Mouse (Mus musculus): ENCODE measurements around the gene Gnmt.

The Gnmt gene

DNA sequence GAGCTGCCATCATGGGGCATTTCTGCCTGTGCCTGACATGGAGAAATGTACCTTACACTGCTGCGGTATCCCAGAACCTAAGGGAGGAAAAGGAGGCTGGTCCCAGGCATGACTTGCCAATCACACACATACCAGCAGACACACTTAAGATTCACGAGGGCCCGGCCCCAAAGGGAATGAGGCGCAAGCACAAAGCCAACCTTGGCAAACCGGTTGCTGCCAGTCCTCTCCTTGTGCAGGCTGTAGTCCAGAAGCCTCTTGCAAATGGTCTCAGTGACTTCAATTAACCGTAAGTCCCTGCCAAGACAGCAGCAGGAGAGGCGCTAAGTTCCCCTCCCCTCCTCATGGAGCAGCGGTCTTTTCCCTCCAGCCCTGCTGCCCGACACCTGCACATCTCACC lies 14.0 kb upstream of the Gnmt start:
- no peak for DNase-seq (ENCODE audit: low spot score in 2 of 2)

DNA sequence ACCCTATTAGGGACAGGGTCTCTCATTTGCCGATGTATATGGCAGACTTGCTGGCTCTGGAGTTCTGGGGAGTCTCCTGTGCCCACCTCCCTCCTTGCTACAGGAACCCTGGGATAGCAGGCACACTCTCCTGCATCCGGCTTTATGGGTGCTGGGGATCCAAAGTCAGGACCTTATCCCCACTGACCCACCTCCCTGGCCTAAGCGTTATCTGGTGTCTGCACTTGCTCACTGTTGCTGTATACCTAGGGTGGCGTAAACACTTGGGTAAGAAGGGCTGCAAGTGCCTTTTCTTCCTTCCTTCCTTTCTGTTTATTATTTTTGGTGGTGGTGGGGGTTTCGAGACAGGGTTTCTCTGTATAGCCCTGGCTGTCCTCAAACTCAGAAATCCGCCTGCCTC lies 12.3 kb upstream of the Gnmt start:
- DNase-seq (ENCODE audit: low spot score in 2 of 2), result no peak

DNA sequence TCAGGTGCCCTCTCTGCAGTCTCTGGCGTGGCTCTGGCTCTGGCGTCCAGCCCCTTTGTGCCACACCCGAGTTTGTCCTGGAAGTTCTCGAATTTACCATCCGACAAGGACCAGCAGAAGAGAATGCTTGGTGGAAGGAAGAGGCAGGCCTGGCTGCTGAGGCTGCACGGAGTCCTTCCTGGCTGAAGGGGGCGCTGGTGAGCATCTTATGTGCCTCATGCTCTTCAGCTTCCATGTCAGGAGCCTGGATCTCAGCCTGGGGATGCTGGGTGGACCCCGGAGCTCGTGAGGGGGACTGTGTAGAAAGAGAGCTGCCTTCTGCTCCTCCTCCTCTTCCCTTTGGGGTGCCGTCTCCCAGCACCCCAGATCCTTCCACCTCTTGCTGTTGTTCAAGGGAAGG lies 7.2 kb upstream of the Gnmt start:
- no peak for DNase-seq (ENCODE audit: low spot score in 2 of 2)

DNA sequence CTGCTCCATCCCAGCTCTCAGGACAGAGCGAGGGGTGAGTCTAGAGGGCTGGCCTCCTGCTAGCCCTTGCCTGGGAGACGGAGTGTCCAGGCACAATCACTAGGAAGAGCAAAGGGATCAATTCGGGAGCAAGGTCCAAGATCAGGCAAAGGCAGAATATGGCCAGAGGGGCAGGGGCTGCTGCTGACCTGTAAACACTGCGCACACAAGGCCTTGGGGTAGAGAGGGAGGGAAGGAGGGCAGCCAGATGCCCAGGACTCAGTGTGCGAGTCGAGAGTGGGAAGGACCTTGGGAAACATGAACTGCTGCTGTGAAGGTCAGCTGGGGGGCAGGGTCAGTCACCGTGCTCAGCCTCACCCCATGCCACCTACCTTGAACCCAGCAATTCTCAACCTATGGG lies 6.3 kb upstream of the Gnmt start:
- DNase-seq (ENCODE audit: low spot score in 2 of 2), result no peak

DNA sequence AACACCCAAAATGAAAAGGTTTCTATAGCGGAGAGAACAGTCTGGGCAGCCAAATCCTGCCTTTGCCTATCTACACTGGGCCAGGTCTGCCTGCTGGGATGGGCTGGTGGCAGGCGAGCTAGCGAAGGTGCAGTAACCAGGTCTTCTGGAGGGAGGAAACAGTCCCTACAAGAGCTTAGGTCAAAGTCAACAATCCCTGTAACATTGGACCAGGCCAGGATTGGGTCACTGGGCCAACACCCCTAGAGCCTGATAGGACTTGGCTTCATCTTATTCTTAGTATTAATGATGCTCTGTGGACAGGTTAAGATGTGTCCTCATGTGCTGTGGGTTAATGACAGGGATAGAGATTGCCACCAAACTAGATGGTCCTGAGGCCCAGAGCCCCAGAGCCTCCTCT lies 5.1 kb upstream of the Gnmt start:
- no peak for DNase-seq (ENCODE audit: low spot score in 2 of 2)

DNA sequence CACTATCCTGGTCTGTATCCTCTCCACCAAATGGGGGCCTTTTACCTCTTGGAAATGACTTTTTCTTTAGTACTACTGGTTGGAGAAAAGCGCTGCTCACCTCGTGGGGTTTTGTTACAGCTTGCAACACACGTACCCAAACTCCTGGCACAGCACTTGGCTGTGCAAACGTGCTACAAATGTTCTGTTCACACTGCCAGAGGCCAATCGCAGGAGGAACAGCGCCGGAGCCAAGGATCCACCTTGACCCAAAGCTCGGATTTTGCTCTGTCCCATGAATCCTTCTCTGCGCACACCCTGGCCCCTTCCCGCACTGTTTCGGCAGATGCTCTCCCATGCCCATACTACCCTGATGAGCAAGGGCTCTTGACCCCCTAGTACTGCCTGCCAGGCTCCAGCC lies 472 bp downstream of the Gnmt start:
- no peak for DNase-seq (ENCODE audit: low spot score in 2 of 2)

DNA sequence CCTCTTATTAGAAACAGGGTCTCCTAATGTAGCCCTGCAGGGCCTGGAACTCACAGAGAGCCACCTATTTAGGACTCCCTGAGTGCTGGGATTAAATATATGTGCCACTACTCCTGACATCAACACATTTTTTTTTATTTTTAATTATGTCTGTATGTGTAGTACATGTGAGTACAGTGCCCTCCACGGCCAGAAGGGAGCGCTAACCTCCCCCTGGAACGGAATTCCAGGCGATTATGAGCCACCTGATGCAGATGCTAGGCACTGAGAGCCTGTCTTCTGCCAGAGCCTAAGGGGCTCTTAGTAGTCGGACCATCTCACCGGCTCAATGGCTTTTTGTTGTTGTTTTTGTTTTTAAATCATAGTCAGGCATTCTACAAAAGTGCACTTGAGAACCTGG lies 947 bp downstream of the Gnmt start:
- no peak for DNase-seq (ENCODE audit: low spot score in 2 of 2)

DNA sequence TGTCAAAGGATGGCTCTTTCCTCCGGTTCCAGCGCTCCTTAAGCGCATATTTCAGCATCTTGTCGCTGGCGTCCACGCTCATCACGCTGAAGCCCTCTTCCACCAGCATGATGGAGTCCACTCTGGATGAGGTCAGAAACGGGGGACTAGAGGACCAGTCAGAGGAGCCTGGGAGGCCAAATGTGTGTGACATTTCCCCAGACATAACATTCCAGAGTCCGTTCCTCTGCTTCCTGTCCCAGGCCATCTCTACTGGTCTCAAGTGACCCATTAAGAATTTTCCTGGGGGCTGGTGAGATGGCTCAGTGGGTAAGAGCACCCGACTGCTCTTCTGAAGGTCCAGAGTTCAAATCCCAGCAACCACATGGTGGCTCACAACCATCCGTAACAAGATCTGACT lies 1.7 kb downstream of the Gnmt start:
- DNase-seq (ENCODE audit: low spot score in 2 of 2), result no peak

DNA sequence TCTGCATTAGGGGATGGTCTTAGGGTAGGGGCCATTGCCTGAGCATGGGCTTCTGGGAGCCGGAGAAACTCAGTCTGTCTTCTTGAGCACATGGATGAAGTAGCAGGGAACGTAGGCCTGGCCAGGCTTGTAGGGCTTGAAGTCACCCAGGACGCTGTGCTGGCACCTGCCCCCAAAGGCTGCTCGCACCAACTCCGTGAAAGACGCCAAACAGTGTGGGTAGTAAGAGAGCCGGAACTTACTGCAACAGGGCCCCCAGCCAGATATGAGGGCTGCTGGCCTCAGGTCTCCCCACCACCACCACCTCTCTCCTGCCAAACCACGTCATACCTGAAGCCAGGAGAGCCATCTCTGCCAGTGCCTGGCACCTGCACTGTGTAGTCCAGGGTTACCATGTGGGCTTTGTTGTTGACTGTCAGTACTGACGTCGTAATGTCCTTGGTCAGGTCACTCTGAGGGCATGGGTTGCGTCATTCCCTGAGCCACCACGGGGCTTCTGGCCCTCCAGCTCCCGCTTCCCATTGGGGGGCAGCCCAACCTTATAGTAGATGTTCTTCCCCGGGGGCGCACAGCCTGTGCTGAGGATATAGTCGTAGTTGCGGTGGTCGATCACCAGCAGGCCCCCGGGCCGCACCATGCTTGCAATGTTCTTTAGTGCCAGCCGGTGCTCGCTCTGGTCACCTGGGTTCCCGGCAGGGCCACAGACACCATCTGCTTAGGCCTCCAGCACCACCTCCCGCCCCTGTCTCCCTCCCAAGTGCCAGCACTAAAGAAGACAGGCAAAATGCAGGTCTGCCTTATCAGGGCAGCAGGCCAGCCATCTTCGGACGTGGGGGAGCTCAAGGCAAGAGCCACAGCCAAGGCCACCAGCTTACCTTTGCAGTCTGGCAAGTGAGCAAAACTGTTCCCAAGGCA lies 3.0 kb downstream of the Gnmt start:
- no peak for DNase-seq (ENCODE audit: low spot score in 2 of 2)

DNA sequence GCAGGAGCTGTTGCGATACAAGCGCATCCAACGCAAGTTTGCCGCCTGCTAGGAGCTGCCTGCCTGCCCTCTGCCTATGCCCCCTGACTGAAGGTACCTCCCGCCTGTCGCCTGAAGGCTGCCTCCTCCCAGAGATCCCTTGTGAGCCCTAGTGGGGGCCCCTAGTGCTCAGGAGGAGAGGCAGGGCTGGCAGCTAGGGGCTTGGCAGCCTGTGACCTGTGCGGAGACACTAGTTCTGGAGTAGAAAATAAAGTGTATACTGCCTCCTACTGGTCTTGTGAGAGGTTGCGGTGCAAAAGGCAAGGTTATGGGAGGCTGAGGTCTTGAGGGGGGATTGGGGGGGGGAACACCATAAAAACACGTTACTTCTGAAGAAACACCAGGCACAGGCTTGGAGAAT lies 3.7 kb downstream of the Gnmt start:
- no peak for DNase-seq (ENCODE audit: low spot score in 2 of 2)

DNA sequence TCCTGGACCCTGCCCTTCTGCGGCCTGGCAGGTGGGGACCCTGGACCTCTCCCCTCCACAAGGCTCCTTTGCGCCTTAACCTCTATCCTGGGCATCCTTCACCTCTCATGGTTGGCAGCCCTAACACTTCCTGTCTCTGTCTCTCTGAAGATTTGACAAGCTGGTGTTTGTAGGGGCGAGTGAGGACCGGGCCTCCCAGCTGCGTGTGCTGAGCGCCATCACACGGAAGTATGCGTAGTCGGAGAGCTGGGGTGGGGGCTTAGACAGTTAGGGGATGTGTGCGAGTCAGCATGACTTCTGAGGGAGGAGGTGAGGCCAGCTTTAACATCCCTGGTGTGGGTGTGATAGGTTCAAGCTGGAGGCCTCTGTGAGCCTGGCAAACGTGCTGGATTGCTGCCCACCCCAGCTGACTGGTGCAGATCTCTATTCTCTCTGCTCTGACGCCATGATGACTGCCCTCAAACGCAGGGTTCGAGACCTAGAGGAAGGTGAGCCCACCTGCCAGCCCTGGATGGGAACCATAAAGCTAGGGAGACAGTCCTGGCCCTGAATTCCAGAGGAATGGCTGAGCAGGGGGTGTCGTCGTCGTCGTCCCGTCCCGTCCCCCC lies 4.4 kb downstream of the Gnmt start:
- DNase-seq (ENCODE audit: low spot score in 2 of 2), result no peak

DNA sequence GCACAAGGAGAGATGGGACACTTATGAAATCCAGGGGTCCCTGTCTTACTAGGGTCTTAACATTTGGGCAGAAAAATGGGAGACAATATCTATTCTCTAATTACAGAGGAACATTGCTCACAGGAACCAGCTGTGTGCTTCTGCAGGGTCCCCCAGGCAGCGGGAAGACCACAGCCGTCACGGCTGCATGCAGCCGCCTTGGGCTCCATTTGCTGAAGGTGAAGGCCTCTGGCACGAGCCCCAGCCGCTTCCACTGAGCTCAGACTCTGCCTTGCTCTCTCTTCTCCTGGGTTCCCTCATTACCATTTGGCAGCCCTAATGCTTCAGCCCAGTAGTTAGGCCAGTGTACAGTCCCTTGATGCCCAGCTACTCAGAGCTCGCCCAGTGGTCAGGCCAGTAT lies 7.9 kb downstream of the Gnmt start:
- DNase-seq (ENCODE audit: low spot score in 2 of 2), result no peak

DNA sequence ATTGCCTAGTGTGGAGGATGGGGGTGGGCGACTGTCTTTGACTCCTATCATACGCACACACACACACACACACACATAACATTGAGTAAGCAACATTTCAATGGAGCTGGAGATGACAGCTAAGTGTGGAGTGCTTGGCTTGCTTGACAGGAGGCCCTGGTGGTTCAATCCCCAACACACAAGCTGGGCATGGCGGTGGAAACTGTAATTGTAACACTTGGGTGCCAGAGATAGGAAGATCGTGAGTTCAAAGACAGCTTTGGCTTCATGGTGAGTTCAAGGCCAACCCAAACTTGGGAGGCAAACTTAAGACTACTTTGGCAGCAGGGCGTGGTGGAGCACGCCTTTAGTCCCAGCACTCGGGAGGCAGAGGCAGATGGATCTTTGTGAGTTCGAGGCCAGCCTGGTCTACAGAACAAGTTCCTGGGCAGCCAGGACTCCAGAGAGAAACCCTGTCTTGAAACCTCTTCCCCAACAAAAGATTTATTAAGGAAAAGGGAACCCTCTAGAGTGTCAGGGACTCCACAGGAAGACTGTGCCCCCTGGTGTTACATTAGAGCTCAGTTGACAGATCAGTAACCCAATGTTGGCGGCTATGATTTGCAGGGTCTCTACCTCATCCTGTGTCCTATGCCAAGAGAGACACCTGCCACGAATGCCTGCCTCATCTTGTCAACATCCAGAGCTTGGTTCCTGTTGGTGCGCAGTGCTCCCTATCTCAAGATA lies 14.0 kb downstream of the Gnmt start:
- DNase-seq (ENCODE audit: low spot score in 2 of 2), result no peak

DNA sequence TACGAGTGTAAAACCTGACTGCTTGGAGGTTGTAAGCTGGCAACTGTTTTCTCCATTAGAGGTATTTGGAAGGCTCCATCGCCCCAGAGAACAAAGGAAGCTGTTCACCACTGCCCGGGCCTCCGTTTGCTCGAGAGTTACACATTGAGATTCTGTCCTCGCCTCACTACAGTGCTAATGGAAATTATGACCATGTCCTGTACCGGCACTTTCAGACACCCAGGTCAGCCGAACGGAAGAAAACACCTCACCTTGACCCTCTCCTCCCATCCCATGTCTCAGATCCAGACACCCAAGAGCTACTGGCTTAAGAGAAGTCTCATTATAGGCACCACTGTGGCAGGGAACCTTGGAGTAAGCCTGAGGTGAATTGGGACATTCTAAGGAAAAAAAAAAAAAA lies 15.1 kb downstream of the Gnmt start:
- DNase-seq (ENCODE audit: low spot score in 2 of 2), result no peak

DNA sequence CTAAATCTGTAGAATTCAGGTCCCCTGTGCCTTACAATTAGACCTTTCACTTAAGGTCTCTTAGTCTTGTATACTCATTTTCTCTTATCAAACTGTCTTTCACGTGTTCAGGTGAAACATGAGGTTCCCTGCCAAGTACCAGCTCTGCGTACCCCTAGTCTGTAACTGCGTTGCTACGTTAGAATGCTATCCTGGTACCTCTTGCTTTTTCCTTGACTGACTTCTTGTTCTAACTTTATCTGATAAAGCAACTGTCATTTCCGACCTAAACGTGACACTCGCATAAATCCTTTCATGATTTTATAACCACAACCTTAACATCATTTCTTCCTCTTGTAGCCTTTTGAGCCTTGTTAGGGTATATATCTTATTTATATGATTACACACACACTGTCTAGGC lies 16.5 kb downstream of the Gnmt start:
- no peak for DNase-seq (ENCODE audit: low spot score in 2 of 2)

DNA sequence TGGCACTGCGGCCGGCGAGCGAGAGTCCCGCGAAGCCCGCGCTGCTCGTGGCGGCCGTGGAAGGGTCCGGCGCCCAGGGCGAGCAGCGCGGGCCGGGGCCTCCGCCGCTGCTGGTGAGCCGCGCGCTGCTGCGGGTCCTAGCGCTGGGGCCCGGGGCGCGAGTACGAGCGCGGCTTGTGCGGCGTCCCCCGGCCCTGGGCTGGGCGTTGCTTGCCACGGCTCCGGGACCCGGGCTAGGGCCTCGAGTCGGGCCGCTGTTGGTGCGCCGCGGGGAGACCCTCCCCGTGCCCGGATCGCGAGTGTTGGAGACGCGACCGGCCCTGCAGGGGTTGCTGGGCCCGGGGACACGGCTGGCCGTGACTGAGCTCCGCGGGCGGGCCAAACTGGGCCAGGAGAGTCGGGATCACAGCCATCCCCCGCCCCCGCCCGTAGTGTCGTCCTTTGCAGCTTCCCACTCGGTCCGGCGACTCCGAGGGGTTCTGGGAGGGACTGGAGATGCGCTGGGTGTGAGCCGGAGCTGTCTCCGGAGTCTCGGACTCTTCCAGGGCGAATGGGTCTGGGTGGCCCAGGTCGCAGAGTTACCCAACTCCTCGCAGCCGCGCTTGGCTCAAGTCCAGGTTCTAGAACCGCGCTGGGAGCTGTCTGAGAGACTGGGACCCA lies 17.2 kb downstream of the Gnmt start:
- DNase-seq (ENCODE audit: low spot score in 2 of 2), result no peak

DNA sequence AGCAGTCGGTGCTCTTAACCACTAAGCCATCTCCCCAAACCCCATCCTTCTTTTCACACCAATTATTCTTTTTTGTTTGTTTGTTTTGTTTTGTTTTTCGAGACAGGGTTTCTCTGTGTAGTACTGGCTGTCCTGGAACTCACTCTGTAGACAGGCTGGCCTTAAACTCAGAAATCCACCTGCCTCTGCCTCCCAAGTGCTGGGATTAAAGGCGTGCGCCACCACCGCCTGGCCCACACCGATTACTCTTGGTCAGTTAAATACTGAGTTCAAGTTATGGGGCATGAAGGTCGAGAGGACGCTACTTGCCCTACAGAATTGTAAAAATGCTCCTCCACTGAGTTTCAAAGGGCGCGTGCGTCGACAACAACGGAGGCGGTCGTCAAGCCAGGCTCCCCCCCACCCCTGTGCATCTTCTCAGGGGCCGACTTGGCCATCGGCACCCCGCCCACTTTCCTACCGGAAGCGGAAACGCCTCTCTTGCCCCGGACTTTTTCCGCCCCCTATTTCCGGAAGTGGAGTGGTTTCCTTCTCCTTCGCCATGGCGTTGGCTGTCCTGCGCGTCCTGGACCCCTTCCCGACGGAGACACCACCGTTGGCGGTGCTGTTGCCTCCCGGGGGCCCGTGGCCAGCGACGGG lies 17.9 kb downstream of the Gnmt start, which contains the start of gene Pex6:
Gene Pex6 (plus strand): TSS at position 505 of the 639 bp plus-strand sequence.
- peak; percentile 67 to 92 for DNase-seq (ENCODE audit: low spot score in 2 of 2)

DNA sequence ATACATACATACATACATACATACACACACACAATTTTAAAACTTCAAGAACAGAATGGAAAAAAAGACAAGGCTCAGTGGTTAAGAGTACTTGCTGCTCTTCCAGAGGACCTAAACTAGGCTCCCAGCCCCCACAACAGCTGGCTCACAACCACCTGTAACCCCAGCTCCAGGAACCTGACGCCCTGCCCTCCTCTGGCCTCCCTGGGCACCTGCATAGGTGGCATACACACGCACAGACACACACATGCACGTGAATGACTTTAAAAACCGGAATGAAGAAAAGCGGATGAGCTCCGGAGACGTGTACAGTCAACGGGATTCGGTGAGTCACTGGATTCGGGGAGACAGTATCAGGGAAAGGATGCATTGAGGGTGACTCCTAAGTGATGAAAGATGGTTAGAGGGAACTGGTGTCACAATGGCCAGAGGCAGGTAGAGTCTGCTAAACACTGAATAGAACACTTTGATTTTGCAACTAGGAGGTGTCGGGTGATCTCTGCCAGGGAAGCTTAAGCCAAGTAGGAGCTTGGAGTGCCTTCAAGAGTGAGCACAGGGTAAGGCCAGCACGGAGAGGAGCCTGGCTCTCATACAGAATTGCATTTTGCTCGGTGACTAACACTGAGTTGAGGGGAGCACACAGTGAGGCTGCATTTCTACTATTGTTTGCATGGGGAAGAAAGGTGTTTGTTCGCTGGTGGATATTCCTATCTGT lies 22.4 kb downstream of the Gnmt start:
- DNase-seq (ENCODE audit: low spot score in 2 of 2), result no peak

DNA sequence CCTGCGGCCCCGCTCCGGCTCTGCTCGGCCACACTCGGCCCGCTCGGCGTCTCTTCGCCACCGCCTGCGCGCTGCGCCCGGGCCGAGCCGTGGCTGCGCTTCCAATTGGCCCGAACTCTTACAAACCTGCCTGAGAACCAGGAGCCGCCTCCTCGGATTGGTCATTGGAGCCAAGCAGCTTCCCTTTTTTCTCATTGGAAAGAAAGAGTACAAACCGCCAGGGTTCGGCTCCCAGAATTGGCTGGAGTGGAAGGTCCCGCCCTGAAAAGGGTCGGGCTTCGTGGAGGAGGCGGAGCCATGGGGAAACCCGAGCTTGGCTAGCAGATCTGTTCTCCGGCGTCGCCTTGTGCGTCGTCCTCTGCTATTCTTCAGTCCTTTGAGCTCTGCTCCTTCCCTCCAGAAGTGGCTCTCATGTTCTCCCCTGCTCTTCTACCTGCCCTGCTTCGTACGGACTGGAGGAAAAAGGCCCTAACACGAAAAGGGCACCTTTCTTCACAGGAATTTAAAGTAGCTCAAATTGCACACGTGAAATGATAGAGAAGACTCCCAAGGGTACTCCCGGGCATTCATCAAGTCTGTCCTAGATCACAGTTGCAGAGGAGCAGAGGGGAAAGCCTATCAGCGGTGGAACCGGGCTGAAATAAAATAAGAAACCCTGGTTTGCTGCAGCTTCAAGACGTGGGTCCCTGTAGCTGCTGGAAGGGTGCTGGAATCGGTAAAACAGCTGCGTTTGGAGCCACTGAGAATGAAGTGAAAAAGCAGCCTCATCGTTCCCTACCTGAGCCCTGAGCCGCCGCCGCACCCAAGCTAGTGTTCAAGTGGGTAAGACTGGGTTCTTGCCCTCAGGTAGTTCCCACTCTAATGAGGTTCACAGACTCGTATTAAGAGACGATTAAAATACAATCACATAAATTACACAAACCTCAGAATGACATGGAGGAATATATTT lies 23.8 kb downstream of the Gnmt start, which contains the start of gene Ppp2r5d:
Gene Ppp2r5d (minus strand): TSS at position 225 of the 949 bp plus-strand sequence.
- peak; percentile 94 to 98 for DNase-seq (ENCODE audit: low spot score in 2 of 2)

Data from left cerebral cortex, adult 9 months (tissue).